Mouse (Mus musculus) midbrain, embryonic 14.5 days (tissue): ENCODE measurements around the gene Ptpre. TPM values are rescaled to one million over a fixed set of nuclear protein-coding genes. Genes with fewer than 3 reads are reported as not detected.

ENCODE experiments used
- ATAC-seq: fragments of 200-750 bp; cut with Nextera tagmentation; 2 replicates; pipeline ENCODE4 v1.8.0; 2017; ENCODE audit warnings: moderate number of reproducible peaks, moderate library complexity; ENCODE audit not compliant: low FRiP score, low TSS enrichment
- DNase-seq: peaks from one replicate; pipeline ENCODE4 v3.0.0-alpha.2; 2015
- H3K27ac ChIP-seq: fragments of 300-500 bp; sonication (generic); replicated peaks from 2 replicates; pipeline ENCODE4 v1.5.1; 2014; ENCODE audit warnings: mild to moderate bottlenecking, low read depth, low read length, moderate library complexity
- H3K27me3 ChIP-seq: fragments of 300-500 bp; sonication (generic); 2 replicates; pipeline ENCODE4 v1.6.1; 2014; ENCODE audit warnings: low read length, control low read depth, mixed read lengths; ENCODE audit not compliant: control insufficient read depth, insufficient read depth
- H3K36me3 ChIP-seq: fragments of 300-500 bp; sonication (generic); 2 replicates; pipeline ENCODE4 v1.6.1; 2014; ENCODE audit warnings: low read length, control low read depth; ENCODE audit not compliant: control insufficient read depth, insufficient read depth
- H3K4me1 ChIP-seq: fragments of 300-500 bp; sonication (generic); 2 replicates; pipeline ENCODE4 v1.6.1; 2014; ENCODE audit warnings: mild to moderate bottlenecking, antibody characterized with exemption, low read length, control low read depth; ENCODE audit not compliant: control insufficient read depth, insufficient read depth
- H3K4me2 ChIP-seq: fragments of 300-500 bp; sonication (generic); 2 replicates; pipeline ENCODE4 v1.6.1; 2014; ENCODE audit warnings: mild to moderate bottlenecking, low read length, moderate library complexity
- H3K4me3 ChIP-seq: fragments of 300-500 bp; sonication (generic); replicated peaks from 2 replicates; pipeline ENCODE4 v1.5.1; 2014; ENCODE audit warnings: low read depth, low read length
- H3K9ac ChIP-seq: fragments of 300-500 bp; sonication (generic); replicated peaks from 2 replicates; pipeline ENCODE4 v1.6.1; 2014; ENCODE audit warnings: mild to moderate bottlenecking, low read length, moderate library complexity
- H3K9me3 ChIP-seq: fragments of 300-500 bp; sonication (generic); 2 replicates; pipeline ENCODE4 v1.6.1; 2016; ENCODE audit warnings: low read length, control low read depth, mixed read lengths; ENCODE audit not compliant: control insufficient read depth
- whole genome bisulfite sequencing: fragments of 180-500 bp; shearing (Covaris S2); extraction: QIAGEN DNeasy Blood & Tissue Kit; methylation state at CpG from one replicate; pipeline ENCODE4 v1.1.7; 2014; 5-methylcytosine and 5-hydroxymethylcytosine counted together
- polyA plus RNA-seq: library from polyadenylated mRNA; unstranded; fragments of >200 nt; fragmentation: Nextera tagmentation; extraction: Ambion mirVana; gene quantifications from 2 replicates; pipeline ENCODE4 v1.2.1, GENCODE M21; 2014

Gene Ptpre
- polyA plus RNA-seq, 1 experiment from 2014 or later = 5.0 TPM

GRCm38 (mm10) chr7:135659314-135659935 lies 122.1 kb downstream of the Ptpre start:
- H3K9me3 ChIP-seq = no peaks in the 10 kb centered on the region
- WGBS = 91% methylated on average over 5 of the region's 5 CpGs
- H3K4me2 ChIP-seq = no peak overlapping the region
- ATAC-seq (no peak), DNase-seq (no peak)
- H3K4me3 ChIP-seq = no peak overlapping the region
- no peaks in the 10 kb centered on the region for H3K27me3 ChIP-seq
- H3K9ac ChIP-seq = no peak overlapping the region
- no peaks in the 10 kb centered on the region for H3K36me3 ChIP-seq
- no peaks in the 10 kb centered on the region for H3K4me1 ChIP-seq
- H3K27ac ChIP-seq = no peak overlapping the region

- H3K27ac ChIP-seq = no peak overlapping the region
- no peaks in the 10 kb centered on the region for H3K4me1 ChIP-seq
- H3K36me3 ChIP-seq = no peaks in the 10 kb centered on the region
- DNase-seq = no peak
- no peaks in the 10 kb centered on the region for H3K9me3 ChIP-seq
- no peak for ATAC-seq
- H3K4me2 ChIP-seq = no peak overlapping the region
- no peak overlapping the region for H3K9ac ChIP-seq
- no peak overlapping the region for H3K4me3 ChIP-seq
- H3K27me3 ChIP-seq = no peaks in the 10 kb centered on the region
These were observed 123.0 kb downstream of the Ptpre start for GRCm38 (mm10) chr7:135660314-135660713.

- DNase-seq = no peak
- 82% methylated on average over 7 of the region's 7 CpGs for WGBS
- Histone ChIP-seq H3K27me3 (no peaks in the 10 kb centered on the region), H3K27ac (no peak overlapping the region), H3K4me3 (no peak overlapping the region), H3K4me2 (no peak overlapping the region), H3K36me3 (no peaks in the 10 kb centered on the region), H3K9me3 (no peaks in the 10 kb centered on the region), H3K4me1 (no peaks in the 10 kb centered on the region; the same call in 1 of the 2 replicates), H3K9ac (no peak overlapping the region)
- no peak for ATAC-seq
These were observed 126.9 kb downstream of the Ptpre start for GRCm38 (mm10) chr7:135664211-135664610.

- no peak overlapping the region for H3K4me3 ChIP-seq
- DNase-seq = no peak
- no peak for ATAC-seq
- no peaks in the 10 kb centered on the region for H3K27me3 ChIP-seq
- H3K4me1 ChIP-seq = no peaks in the 10 kb centered on the region; the same call in 1 of the 2 replicates
- no peaks in the 10 kb centered on the region for H3K9me3 ChIP-seq
- no peak overlapping the region for H3K9ac ChIP-seq
- no peak overlapping the region for H3K4me2 ChIP-seq
- no peak overlapping the region for H3K27ac ChIP-seq
- WGBS = 83% methylated on average over 2 of the region's 2 CpGs
- no peaks in the 10 kb centered on the region for H3K36me3 ChIP-seq
These were observed 129.0 kb downstream of the Ptpre start for GRCm38 (mm10) chr7:135666314-135666713.

- 36% methylated on average over 16 of the region's 16 CpGs for WGBS
- Histone ChIP-seq H3K27me3 (no peaks in the 10 kb centered on the region), H3K4me3 (no peak overlapping the region), H3K9me3 (no peaks in the 10 kb centered on the region), H3K27ac (no peak overlapping the region), H3K9ac (no peak overlapping the region), H3K4me1 (no peaks in the 10 kb centered on the region; the same call in 1 of the 2 replicates), H3K36me3 (no peaks in the 10 kb centered on the region), H3K4me2 (no peak overlapping the region)
- ATAC-seq (peak; percentile 31; the same call in 1 of the 2 replicates), DNase-seq (peak; percentile 91)
These were observed 131.8 kb downstream of the Ptpre start for GRCm38 (mm10) chr7:135668852-135669739.

- Histone ChIP-seq H3K4me3 (no peak overlapping the region), H3K9me3 (no peaks in the 10 kb centered on the region), H3K4me1 (no peaks in the 10 kb centered on the region), H3K4me2 (no peak overlapping the region), H3K27me3 (no peaks in the 10 kb centered on the region), H3K27ac (no peak overlapping the region), H3K36me3 (no peaks in the 10 kb centered on the region), H3K9ac (no peak overlapping the region)
- ATAC-seq (no peak), DNase-seq (no peak)
- WGBS = 72% methylated on average over 3 of the region's 3 CpGs
These were observed 136.3 kb downstream of the Ptpre start for GRCm38 (mm10) chr7:135673576-135673975.

GRCm38 (mm10) chr7:135676722-135677121 lies 139.4 kb downstream of the Ptpre start:
- DNase-seq (no peak), ATAC-seq (no peak)
- no peaks in the 10 kb centered on the region for H3K4me1 ChIP-seq
- H3K9ac ChIP-seq = no peak overlapping the region
- H3K27ac ChIP-seq = no peak overlapping the region
- no peak overlapping the region for H3K4me3 ChIP-seq
- H3K4me2 ChIP-seq = no peak overlapping the region
- H3K27me3 ChIP-seq = no peaks in the 10 kb centered on the region
- no peaks in the 10 kb centered on the region for H3K36me3 ChIP-seq
- H3K9me3 ChIP-seq = no peaks in the 10 kb centered on the region
- WGBS = 90% methylated on average over 8 of the region's 8 CpGs

- no peaks in the 10 kb centered on the region for H3K4me1 ChIP-seq
- no peak overlapping the region for H3K9ac ChIP-seq
- no peaks in the 10 kb centered on the region for H3K36me3 ChIP-seq
- H3K9me3 ChIP-seq = no peaks in the 10 kb centered on the region
- no peak overlapping the region for H3K27ac ChIP-seq
- peak; percentile 39 for DNase-seq
- H3K27me3 ChIP-seq = no peaks in the 10 kb centered on the region
- 70% methylated on average over 5 of the region's 5 CpGs for WGBS
- no peak for ATAC-seq
- H3K4me3 ChIP-seq = no peak overlapping the region
- H3K4me2 ChIP-seq = no peak overlapping the region
These were observed 143.1 kb downstream of the Ptpre start for GRCm38 (mm10) chr7:135680334-135680733.
